Mouse (Mus musculus) lung, adult 18-20 months (tissue): Measurements from ENCODE around the gene Rnf166.

Experiments
- DNase-seq, 2 experiments: peaks; one replicate each; pipeline ENCODE4 v3.0.0; 2022; ENCODE audit warnings: mixed read lengths in 2 of 2

Gene Rnf166

GRCm38 (mm10) chr8:122437708-122438331, 38.0 kb downstream of the Rnf166 start:
- DNase-seq: no peak

- DNase-seq: peak in 1 of 2 experiments; percentile 29
These were observed 39.2 kb downstream of the Rnf166 start for GRCm38 (mm10) chr8:122436586-122437125.

- DNase-seq: no peak
These were observed 39.7 kb downstream of the Rnf166 start for GRCm38 (mm10) chr8:122436146-122436545.

GRCm38 (mm10) chr8:122435375-122435774, 40.5 kb downstream of the Rnf166 start:
- DNase-seq: no peak

DNA sequence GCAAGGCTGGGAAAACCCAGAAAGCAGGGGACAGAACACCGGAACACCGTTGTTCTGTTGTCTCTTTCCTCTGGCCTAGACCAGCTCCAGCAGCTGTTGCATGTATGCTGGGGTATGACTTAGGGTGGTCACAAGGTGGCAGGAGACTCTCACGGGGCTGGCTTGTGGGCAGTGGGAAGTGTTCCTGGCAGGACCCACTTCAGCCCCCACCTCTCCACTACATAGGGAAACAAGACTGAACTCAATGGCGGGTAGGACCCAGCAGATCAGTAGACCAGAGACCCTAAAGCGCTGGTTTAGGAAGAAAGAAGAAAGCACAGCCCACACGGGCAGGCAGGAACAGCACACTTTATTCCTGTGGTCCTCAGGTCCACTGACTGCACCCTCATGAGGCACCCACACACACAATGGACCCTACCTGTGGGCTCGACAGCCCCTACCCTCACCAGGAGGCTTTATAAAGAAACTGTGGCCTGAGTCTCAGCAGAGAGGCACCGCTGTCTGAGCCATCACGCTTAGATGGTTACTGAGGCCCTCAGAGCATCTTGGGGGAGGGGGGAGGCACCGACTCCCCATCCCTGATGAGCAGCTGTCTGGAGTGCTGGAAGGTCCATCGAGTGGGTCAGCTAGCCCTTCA, 42.5 kb downstream of the Rnf166 start:
- no peak for DNase-seq

- DNase-seq: peak; percentile 88 to 92
These were observed 43.2 kb downstream of the Rnf166 start, which contains the start of gene Cyba for GRCm38 (mm10) chr8:122432443-122433268. Gene Cyba, minus strand, starts transcription at chr8:122432930.

DNA sequence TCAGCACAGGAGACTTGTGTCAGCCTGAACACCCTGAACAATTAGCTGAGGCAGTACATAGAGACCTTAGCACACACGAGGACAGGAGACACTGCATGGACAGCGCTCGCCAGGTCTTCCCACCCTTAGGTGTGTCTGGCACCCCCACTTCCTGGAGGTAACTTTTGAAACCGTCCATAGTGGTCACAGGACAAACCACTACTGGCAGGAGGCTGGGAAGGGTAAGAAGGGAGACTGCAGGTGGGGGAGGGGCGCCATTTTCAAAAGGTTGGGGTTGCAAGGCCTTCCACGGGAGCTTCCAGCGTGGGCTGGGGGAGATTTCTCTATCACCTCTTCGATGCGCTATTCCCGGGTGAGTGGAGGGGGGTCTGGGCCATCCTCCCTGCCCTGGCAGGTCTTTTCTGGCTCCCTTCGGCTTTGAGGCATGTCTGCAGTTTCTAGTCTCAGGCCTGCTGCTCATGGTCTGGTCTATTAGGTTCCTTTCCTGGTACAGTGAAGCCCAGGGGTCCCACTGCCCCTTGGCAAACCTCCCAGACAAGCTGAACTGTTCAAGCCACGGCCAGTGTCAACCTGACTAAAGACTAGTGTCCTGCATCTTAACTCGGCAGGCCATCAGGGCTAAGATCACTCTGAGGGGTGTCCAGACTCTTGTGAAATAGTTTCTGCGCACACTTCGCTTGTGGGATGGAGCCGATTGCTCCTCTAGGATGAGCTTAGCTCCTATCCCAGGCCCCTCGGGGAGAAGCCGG, 44.0 kb downstream of the Rnf166 start:
- peak in 1 of 2 experiments; percentile 39 for DNase-seq

DNA sequence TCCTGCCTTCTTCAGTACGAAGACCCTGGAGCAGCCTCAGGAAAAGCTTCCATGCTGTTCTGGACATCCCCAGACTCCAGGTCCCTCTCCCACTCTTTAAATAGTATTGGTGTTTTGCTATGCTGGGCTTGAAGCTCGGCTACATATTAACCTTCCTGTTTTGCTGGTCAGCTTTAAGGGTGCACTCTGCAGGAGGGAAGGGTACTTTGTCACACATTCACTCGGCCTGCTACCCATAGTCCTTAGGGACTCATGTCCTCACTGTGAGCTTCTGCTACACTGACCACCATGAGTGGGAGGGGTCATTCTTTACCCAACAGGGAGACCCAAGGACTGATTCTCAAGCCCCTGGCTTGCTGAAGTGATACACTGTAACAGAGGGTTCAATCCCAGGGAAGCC, 45.2 kb downstream of the Rnf166 start:
- no peak for DNase-seq

GRCm38 (mm10) chr8:122430058-122430636, 45.7 kb downstream of the Rnf166 start:
- DNase-seq: peak; percentile 45 to 61

DNA sequence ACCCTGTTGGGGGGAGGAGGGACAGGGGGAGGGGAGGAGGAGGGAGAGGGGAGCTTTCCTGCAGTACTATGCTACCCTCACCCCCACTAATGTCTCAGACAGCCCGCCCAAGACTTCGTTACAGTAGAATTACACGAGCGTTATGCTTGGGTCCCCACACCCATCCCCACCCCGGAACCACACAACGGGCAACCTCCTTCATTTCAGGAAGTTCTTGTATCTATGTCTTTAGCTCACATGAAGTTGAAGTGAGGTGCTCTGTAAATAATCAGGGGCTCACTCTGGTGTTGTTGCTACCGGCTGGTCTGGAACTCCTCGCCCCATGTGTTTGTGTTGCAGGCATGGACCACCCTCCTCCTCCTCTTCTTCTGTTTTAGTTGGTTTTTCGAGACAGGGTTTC, 47.7 kb downstream of the Rnf166 start:
- no peak for DNase-seq

GRCm38 (mm10) chr8:122427607-122428006, 48.3 kb downstream of the Rnf166 start:
- no peak for DNase-seq

- DNase-seq: no peak
These were observed 49.7 kb downstream of the Rnf166 start for GRCm38 (mm10) chr8:122426145-122426544.

GRCm38 (mm10) chr8:122423659-122424058, 52.2 kb downstream of the Rnf166 start:
- peak; percentile 50 to 61 for DNase-seq

GRCm38 (mm10) chr8:122423217-122423616, 52.6 kb downstream of the Rnf166 start:
- DNase-seq: no peak

DNA sequence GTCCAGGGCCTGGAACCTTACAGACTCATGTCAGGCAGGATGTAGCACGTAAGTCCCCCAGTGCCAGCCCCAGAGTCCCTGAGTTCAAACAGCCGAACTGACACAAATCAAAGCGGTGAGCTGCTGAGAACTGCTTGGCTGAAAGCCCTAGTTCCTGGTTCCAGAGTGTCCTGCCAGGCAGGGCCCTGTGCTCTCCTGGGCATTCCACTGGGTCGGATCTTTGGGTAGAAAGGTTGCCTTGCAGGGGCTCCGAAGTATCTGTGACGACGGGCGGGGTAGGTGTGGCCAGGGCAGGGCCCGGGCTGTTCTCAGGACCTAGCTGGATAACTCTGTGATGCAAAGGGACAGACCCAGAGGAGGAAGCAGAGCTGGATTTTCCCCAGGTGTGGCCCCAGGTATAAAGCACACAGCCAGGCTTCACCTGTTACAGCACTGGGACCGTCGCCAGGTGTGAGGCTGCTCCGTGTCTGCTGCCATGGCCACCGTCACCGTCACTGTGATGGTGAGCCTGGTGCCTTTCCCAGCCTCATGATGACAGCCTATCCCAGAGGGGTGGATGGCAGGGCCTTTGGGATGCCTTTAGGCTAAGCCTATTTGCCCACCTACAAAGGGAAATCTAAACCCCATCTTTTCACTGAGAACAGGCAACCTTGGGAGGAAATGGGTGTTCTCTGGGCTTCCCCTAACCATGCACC, 54.3 kb downstream of the Rnf166 start, which contains the start of gene Il17c:
TSS of gene Il17c (plus strand) at position 645 of the 695 bp plus-strand sequence.
- DNase-seq: peak in 1 of 2 experiments; percentile 51

DNA sequence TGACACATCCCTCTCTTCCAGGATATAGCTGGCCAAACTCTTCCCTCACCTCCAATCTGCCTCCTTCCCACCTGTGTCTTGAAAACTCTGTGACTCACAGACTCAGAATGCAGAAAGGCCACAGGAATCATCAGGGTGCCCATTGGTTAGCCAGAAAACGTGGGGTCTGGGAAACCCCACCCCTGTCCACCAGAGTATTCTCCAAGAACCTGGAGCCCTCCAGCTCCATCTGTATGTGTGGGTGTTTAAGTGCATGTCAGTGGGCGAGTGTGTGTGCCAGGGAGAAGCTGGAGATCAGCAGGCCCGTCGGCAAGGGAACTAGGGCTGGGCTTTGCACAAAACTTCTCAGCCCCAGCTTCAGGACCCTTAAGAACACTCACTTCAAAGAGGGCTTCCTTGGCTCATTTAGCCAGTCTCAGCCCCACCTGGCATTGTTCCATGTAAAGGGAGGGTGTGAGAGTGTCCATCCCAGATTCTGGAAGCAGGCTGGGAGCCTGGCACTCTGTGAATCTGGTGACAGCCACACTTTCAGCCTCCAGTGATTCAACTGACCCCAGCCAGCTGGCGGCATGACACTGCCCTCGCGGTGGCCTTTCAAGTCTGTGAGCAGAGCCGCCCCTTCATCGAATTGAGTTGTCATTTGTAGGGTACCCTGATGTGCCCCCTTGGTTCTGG, 55.8 kb downstream of the Rnf166 start:
- no peak for DNase-seq
